Mouse (Mus musculus): ENCODE measurements around the gene Eif2a. TPM values are rescaled to one million over a fixed set of nuclear protein-coding genes. Genes with fewer than 3 reads are reported as not detected.

The Eif2a gene
- total RNA-seq, 1 experiment from 2014 or later, result 56.2 TPM

Other genes with a start within 250 kb of the Eif2a start
- 34.8 and 37.4 TPM in 2 replicates for gene Tsc22d2, start 111.1 kb upstream of the Eif2a start, total RNA-seq (2021)
- 83.3 and 90.6 TPM in 2 replicates for gene Serp1, start 71 bp downstream of the Eif2a start, total RNA-seq (2021)
- 136 and 137 TPM in 2 replicates for gene Selenot, start 50.8 kb downstream of the Eif2a start, total RNA-seq (2021)
- gene Erich6, start 111.4 kb downstream of the Eif2a start, total RNA-seq (2021), result not detected in 2 replicates
- gene Siah2, start 166.6 kb downstream of the Eif2a start, total RNA-seq (2021), result 20.2 and 20.5 TPM in 2 replicates

Measured in adrenal gland, postnatal 25 days (tissue).